Mouse (Mus musculus) megakaryocyte, embryonic 14.5 days (primary cell): Measurements from ENCODE around the gene Vmn1r188.
"Not testable (repeated sequence)": the region's sequence is repeated elsewhere in the genome, so short reads cannot be mapped to it uniquely, and the experiment has no call there.

Experiments
- FLI1 ChIP-seq: IDR thresholded peaks from 2 replicates; pipeline ENCODE4 v1.6.1; 2012; ENCODE audit warnings: low read length, inconsistent platforms, mixed read lengths
- GATA1 ChIP-seq: IDR thresholded peaks from 3 replicates; pipeline ENCODE4 v1.6.1; 2012; ENCODE audit warnings: mixed read lengths, low read length, inconsistent platforms, borderline replicate concordance

DNA sequence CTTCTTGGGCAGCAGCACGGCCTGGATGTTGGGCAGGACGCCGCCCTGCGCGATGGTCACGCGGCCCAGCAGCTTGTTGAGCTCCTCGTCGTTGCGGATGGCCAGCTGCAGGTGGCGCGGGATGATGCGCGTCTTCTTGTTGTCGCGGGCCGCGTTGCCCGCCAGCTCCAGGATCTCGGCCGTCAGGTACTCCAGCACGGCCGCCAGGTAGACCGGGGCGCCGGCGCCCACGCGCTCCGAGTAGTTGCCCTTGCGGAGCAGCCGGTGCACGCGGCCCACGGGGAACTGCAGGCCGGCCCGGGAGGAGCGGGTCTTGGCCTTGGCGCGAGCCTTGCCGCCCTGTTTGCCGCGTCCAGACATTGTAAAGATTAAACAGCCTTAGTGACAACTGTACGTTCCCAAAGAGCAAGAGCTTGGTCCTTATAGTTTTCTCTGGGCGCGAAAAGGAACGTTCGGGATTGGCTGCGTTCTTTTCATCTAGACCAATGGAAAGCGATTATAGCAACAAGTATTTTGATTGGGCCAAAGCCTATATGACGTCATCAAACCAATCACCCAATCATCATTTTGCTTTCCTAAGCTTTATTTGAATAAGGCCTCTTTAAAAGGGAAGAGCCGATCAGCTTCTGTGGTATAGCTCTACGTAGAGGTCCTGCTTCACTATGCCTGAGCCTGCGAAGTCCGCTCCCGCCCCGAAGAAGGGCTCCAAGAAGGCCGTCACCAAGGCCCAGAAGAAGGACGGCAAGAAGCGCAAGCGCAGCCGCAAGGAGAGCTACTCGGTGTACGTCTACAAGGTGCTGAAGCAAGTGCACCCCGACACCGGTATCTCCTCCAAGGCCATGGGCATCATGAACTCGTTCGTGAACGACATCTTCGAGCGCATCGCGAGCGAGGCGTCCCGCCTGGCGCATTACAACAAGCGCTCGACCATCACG lies 41.4 kb upstream of the Vmn1r188 start, which contains the start of the genes Hist1h2ag and Hist1h2bj:
- TF ChIP-seq GATA1, FLI1: not testable (repeated sequence)
